Mouse (Mus musculus) spleen, adult 12 weeks (tissue): ENCODE measurements around the gene Gm5150.
"Not testable (repeated sequence)": the region's sequence is repeated elsewhere in the genome, so short reads cannot be mapped to it uniquely, and the experiment has no call there.

ENCODE experiments used
- DNase-seq: peaks from one replicate; pipeline ENCODE4 v3.0.0; 2022; ENCODE audit warnings: low spot score

Gm5150 gene

DNA sequence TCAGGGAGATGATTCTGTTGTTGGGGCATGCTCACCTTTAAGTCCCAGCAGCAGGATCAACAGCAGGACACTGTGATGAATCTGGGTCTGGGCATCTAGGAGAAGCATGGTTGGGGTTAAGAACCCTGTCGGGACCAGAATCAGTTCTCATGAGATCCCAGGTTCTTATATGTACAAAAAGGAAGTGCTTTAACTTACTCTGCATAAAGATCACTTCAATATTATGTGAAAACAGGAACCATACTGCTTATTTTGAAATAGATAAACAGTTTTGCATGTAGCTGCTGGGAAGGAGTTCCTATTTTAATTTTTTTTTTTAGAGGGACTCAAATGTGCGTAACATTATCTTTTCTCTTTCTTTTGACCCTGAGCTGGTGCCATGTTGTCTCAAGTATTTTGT, at the start of gene Gm5150:
Gm5150 (minus strand) TSS at position 223 of the 400 bp plus-strand sequence.
- no peak for DNase-seq

DNA sequence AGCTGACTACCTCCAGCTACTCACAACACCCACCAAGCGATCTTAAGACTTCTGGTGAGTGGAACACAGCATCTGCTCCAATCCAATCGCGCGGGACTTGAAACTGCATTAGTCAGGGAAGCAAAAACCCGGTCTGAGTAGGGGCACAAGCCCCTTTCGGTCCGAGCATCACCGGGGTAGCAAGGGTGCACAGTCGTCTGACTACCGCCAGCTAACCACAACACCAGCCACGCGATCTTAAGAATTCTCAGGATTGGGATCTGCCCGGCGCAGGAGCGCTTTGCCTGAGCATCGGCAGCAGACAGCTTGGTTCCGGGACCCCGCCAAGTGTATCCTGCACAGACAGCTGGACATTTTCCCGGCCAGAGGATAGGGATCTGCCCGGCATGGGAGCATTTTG, 45.5 kb upstream of the Gm5150 start:
- DNase-seq, result not testable (repeated sequence)

DNA sequence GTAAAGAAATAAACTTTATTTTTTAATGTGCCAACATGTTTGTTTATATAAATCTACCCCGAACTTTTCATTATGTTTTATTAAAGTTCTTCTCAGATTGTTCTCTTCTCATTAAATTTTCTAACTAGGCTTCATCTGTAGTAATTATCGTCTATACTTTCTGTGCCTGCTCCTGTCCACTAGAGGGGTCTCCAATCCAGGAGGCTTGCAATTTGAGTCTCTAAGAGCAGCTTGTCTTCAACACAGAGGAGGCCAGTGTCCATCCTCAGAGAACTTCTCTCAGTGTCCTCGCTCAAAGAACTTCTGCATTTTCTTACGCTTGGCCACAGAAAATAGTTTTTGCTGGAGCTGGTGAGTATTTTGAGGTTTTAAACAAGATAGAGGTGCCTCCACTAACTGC, 41.1 kb upstream of the Gm5150 start:
- DNase-seq, result no peak

DNA sequence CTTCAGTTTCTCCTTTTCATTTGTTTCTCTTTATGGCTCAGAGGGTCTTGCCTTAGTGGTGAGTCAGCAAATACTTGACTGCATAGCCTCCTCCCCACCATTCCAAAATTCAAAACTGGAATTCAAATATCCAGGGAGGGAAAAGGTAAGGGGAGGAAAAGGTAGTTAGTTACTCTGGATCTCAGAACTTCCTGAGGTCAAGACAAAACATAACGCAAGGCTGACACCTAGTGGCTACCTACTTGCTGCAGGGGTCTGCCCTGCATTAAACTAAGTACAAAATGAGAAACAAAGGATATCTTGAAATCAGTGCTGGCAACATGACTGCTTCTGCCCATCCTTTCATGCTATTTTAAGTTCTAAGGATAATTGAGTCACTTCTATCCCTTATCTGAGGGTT, 37.1 kb upstream of the Gm5150 start:
- no peak for DNase-seq

DNA sequence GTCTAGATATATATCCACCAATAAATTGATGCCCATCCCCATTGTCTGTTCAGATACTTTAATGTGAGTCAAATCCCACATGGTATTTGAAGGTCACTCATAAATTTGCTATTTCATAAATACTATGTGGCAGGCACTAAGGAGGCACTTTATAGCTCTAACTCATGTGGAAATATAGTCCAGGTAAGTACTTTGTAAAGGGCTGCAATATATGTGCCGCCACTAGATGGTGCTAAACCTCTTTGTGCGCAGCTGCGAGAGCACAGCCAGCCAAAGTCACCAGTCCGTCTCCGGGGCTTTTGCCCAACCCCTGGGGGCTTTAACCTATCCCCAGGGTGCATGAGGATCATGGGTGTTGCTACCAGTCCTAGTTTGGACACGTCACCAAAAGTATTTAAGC, 18.8 kb upstream of the Gm5150 start:
- not testable (repeated sequence) for DNase-seq

DNA sequence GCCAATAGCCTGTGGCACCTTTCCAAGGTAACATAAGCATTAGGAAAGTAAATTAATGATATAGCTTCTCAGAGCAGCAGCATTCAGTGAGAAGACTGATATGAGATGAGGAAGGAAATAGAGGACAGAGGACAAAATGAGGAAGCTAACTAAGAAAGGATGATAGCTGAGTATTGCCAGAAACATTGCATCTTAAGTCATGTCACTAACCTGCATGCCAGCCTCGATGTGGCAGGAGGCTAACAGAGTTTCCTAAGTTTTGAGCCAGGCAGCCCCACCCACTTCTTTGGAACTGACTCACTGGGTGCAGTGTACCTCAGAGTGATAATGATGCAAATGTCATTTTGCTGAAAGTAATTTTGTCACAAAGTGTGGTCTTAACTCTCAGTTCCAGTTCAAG, 16.0 kb upstream of the Gm5150 start:
- no peak for DNase-seq

DNA sequence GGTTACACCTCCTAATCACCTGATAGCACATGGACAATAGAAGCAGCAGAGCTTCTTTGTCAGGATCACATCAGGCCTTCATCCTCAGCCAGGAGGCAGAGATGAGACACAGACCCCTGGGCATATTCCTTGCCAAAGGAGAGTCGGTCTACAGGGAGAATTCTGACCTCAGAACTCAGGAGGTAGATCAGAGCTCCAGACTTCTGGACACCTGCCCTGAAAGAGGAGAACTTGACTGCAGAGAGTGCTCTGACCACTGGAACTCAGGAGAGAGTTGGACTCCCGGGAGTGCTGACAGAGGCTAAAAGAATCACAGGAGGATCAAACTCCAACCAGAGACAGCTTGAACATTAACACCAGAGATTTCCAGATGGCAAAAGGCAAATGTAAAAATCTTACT, 8.2 kb upstream of the Gm5150 start:
- not testable (repeated sequence) for DNase-seq

DNA sequence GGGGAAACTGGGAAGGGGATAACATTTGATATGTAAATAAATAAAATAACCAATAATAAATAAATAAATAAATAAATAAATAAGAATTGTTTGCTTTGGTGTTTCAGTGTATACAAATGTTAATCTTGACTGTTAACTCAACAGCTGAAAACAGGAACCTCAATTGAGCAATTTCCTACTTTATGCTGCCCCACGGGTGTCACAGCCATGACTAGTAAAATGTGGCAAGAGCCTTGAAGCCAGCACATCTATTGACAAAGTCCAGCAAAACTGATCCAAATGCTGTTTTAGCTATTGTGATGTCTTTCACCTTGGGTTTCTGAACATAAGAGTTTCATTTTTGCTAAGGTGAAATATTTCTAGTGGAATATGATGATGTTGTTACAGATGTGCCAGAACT, 1.6 kb upstream of the Gm5150 start:
- DNase-seq, result no peak

DNA sequence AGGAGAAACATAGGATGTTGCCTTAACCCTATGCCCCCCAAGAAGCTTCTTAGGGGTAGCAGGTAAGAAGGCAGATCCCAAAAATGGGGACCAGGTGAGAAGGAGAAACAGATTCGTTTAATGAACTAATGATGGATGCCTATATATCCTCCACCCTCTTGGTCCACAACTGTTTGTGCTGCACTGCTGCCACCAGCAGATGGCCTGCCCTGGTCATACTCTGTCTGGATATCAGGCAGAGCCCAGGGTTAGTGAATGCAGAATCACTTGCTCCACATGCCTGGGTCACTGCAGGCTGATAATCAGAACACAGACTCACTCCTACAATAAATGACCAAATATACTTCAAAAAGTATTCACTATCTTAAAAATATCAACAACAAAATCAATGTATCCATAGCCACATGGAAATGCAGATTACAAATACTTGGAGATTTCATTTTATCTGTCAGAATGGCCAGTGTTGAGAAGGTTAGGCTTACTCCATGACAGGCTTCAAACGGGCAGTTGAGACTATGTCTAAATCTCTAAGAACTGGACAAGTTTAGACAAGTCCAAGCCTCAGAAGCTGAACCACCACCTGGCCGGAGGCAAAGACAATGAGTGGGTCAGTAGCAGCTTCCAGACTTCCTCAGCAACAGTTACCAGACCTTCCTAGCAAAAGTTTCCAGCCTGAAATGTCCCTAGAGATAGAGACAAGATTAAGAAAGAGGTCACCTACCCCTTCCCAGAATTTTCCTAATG, 2.2 kb downstream of the Gm5150 start:
- no peak for DNase-seq

DNA sequence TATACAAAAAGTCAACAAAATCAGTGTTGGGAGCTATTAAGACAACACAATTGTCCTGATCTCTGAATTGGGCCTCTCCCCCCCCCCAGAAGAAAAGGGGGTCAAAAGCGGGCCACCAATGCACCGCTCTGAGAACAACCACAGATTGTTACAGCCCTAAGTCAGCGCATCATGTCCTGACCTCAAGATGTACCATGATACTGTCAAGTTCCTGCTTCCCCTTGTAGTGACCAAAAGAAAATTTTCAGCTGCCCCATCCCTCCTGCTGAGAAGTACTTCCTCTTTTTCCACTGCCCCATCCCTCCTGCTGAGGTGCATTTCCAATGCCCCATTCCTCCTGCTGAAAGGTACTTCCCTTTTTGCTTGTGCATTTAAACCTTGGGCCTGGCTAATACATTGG, 6.8 kb downstream of the Gm5150 start:
- not testable (repeated sequence) for DNase-seq

DNA sequence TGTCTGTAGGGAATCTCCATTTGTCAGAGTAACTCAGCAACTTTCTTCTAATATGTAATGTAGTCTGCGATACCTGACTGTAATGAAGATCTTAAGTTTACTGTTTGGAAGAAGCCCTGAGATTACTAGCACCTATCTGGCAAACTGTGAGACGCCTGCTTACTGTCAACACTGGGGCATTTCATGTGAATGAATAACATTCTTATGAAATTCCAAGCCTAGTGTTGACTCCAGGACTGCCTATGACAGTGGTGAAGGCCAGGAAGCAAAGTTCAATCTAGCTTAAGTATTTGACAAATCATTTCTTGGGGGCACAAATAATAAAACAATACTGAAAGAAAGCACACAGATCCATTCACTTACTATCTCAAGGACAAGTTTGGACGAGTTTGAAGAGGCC, 24.0 kb downstream of the Gm5150 start:
- DNase-seq, result no peak

DNA sequence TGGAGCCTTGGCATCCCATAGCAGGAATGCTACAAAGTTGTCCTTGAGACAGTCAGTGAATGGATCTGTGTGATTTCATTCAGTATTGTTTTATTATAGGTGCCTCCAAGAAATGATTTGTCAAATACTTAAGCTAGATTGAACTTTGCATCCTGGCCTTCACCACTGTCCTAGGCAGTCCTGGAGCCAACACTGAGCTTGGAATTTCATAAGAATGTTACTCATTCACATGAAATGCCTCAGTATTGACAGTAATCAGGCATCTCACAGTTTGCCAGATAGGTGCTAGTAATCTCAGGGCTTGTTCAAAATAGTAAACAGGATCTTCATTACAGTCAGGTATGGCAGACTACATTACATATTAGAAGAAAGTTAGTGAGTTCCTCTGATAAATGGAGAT, 49.3 kb downstream of the Gm5150 start:
- no peak for DNase-seq
